Mouse (Mus musculus): ENCODE data around the gene Olfml3. TPM values are rescaled to one million over a fixed set of nuclear protein-coding genes. Genes with fewer than 3 reads are reported as not detected.

Gene Olfml3
- polyA plus RNA-seq, 1 experiment, result 30.0 TPM

DNA sequence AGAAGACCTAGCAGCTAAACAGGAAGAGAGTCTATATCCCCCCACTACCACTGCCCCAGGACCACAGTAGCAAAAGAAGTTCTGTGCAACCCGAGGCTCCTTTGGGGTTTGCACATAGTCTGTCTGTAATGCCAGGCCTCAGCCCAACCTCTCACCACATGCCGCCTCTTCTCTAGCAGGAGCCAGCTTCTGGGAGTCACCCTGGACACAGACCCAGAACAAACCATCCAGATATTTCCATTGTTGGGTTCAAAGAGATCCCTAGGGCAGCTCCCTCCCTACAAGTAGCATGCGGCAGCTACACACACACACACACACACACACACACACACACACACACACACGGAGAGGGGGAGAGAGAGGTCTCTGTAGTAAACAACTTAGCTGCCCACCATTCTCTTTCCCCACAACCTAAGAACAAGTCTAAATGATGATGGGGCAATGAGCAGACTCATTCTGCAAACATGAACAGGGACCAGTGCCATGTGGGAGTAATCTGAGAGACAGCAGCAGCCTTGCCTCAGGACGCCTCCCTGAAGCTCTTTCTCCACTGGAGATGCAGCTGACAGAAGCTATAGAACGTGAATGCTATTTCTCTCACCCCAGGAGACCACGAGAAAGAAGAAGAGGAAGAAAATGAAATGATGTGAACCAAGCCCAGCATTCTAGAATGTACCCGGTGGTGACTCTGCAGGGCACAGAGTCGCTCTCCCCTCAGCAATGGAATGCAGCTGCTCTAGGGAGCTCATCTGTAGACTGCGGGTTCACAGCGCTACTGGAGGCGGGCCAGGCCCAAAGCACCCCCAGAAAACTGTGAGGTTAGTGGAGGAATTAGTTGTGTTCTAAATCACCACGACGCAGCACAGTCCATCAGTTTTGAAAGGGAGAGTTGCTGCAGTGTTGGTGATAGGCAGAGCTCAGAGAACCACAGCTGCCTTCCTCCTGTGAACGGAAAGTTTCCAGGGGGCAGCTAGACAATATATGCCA, 20.7 kb downstream of the Olfml3 start:
- 56% methylated on average over 15 of the region's 15 CpGs for WGBS
- no peak overlapping the region for H3K4me3 ChIP-seq (ENCODE audit: insufficient read depth, low read depth, low read length)
- H3K36me3 ChIP-seq (ENCODE audit: control insufficient read depth, insufficient read depth, low read length), result no peaks in the 10 kb centered on the region
- H3K4me1 ChIP-seq (ENCODE audit: control insufficient read depth, insufficient read depth, low read length), result no peaks in the 10 kb centered on the region
- H3K27ac ChIP-seq (ENCODE audit: insufficient read depth, low read depth, low read length), result 0 out of 2 replicates have a peak overlapping the region, but pooled peaks have one; percentile 35
- no peak for DNase-seq
- no peaks in the 10 kb centered on the region for H3K27me3 ChIP-seq (replicated peaks; ENCODE audit: control insufficient read depth, insufficient read depth, low read length)
- TF ChIP-seq POLR2A (IDR thresholded peaks at IDR 0.05; ENCODE audit: low read depth, low read length) (no peak), CTCF (conservative IDR thresholded peaks at IDR 0.05; ENCODE audit: insufficient read depth, insufficient read length, low read depth, low read length) (no peak)

DNA sequence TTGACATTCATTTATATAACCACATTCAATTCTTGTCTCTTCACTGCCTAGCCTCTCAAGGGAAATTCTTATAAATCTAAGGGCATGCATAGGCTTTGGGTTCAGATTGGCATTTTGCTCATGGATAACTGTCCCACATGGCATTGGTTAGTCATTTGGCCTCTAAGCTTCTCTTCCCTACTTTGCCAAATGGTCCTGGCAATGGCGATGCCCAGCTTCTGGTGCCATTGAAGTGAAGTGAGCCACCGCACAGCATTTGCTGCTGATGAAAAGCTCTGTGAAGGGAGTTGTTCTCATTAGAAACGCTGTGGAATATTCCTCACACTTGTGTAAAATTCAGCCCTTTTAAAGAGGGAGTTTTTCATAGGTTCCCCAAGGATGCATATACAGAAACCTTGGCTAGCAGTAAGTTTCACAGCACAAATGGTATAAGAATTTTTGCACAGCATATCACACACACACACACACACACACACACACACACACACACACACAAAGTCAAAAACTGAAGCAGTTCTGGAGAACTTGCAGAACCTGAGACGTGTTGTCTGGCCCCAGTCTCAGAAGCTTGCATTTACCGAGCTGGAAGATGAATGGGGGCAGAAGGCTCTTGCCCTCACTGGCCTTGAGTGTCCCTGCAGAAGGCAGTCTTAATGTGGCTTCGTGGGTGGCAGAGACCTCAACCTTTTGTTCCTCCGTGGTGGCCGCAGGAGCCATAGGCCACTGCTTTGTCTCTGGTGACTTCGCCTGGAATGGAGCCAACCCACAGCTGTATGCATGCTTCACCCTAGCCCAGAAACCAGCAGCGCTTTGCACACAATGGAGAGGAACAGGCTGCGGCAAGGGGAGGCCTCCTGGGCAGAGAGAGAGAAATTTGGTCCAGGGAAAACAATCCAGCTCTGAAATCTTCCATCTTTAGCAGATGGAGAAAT, 21.8 kb downstream of the Olfml3 start:
- WGBS, result 45% methylated on average over 11 of the region's 11 CpGs
- H3K4me1 ChIP-seq (ENCODE audit: control insufficient read depth, insufficient read depth, low read length), result no peaks in the 10 kb centered on the region
- H3K36me3 ChIP-seq (ENCODE audit: control insufficient read depth, insufficient read depth, low read length), result no peaks in the 10 kb centered on the region
- TF ChIP-seq CTCF (conservative IDR thresholded peaks at IDR 0.05; ENCODE audit: insufficient read depth, insufficient read length, low read depth, low read length) (no peak), POLR2A (IDR thresholded peaks at IDR 0.05; ENCODE audit: low read depth, low read length) (no peak)
- no peak overlapping the region for H3K4me3 ChIP-seq (ENCODE audit: insufficient read depth, low read depth, low read length)
- H3K27me3 ChIP-seq (replicated peaks; ENCODE audit: control insufficient read depth, insufficient read depth, low read length), result no peaks in the 10 kb centered on the region
- no peak overlapping the region for H3K27ac ChIP-seq (ENCODE audit: insufficient read depth, low read depth, low read length)
- peak; percentile 63 for DNase-seq

DNA sequence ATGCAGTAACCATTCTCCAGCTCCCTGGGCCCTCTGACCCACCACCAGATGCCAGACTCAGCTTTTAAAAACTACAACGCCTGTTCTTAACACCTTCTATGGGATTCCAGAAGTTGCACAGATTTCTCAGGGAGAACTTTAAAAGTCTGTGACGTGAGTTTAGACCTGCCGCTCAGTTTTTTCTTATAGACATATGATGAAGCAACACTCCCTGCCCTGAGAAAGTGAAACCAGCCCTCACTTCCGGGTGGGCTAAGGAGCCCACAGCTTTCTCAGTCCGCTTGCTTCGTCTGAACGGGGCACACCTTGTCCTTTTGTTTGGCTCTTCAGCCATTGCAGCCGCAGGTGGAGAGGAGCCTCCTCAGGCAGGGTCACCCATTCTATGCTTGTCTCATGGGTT, 22.9 kb downstream of the Olfml3 start:
- Histone ChIP-seq H3K36me3 (ENCODE audit: control insufficient read depth, insufficient read depth, low read length) (no peaks in the 10 kb centered on the region), H3K27me3 (replicated peaks; ENCODE audit: control insufficient read depth, insufficient read depth, low read length) (no peaks in the 10 kb centered on the region), H3K4me3 (ENCODE audit: insufficient read depth, low read depth, low read length) (no peak overlapping the region), H3K4me1 (ENCODE audit: control insufficient read depth, insufficient read depth, low read length) (no peaks in the 10 kb centered on the region), H3K27ac (ENCODE audit: insufficient read depth, low read depth, low read length) (no peak overlapping the region)
- no peak for DNase-seq
- no peak for TF ChIP-seq POLR2A (IDR thresholded peaks at IDR 0.05; ENCODE audit: low read depth, low read length)
- no peak for TF ChIP-seq CTCF (conservative IDR thresholded peaks at IDR 0.05; ENCODE audit: insufficient read depth, insufficient read length, low read depth, low read length)
- WGBS, result 84% methylated on average over 8 of the region's 8 CpGs

DNA sequence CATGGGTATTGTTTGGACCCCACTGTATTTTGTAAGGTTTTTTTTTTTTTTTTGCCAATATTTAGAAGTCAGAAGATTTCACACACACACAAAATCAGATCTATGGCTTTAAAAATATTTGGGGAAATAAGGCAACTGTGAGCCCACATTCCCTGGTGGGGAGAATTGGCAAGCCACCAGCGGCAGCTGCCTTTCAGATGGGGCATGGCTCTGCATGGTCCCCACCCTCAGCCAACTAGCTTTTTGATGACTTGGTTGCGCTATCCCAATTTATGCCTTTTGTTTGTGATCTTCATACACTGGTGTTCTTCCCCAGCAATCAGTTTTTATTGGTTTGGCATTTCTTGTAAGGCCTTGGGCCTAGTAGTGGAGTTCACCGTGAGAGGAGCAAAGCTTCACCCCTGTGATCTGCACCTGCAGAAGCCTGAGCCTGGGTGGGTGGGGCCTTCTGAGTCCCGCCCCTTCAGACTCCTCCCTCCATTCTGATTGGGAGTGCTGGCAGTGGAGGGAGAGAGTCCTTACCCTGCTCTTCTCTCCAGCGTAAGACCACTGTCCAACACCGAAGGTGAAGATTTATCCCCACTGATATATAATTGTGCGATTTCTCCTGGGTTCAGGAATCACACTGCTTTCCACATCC, 23.4 kb downstream of the Olfml3 start:
- 69% methylated on average over 7 of the region's 7 CpGs for WGBS
- TF ChIP-seq CTCF (conservative IDR thresholded peaks at IDR 0.05; ENCODE audit: insufficient read depth, insufficient read length, low read depth, low read length) (no peak), POLR2A (IDR thresholded peaks at IDR 0.05; ENCODE audit: low read depth, low read length) (no peak)
- Histone ChIP-seq H3K27ac (ENCODE audit: insufficient read depth, low read depth, low read length) (no peak overlapping the region), H3K27me3 (replicated peaks; ENCODE audit: control insufficient read depth, insufficient read depth, low read length) (no peaks in the 10 kb centered on the region), H3K4me1 (ENCODE audit: control insufficient read depth, insufficient read depth, low read length) (no peaks in the 10 kb centered on the region), H3K36me3 (ENCODE audit: control insufficient read depth, insufficient read depth, low read length) (no peaks in the 10 kb centered on the region), H3K4me3 (ENCODE audit: insufficient read depth, low read depth, low read length) (no peak overlapping the region)
- DNase-seq, result no peak

DNA sequence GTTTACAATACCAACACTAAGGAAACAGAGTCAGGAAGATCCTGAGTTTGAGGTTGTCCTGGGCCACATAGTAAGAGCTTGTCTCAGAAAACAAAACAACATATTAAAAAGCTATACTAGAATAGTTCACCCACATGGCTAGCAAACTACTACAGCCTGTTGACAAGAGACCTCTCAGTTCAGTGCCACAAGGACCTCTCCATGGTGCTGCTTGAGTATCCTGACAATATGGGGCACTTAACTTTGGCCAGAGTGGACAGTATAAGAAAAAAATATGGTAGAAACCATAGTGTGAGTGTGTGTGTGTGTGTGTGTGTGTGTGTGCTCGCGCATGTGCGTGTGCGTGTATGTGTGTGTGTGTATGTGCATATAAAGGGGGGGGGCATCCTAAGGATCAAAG, 25.6 kb downstream of the Olfml3 start:
- TF ChIP-seq POLR2A (IDR thresholded peaks at IDR 0.05; ENCODE audit: low read depth, low read length) (no peak), CTCF (conservative IDR thresholded peaks at IDR 0.05; ENCODE audit: insufficient read depth, insufficient read length, low read depth, low read length) (no peak)
- H3K4me3 ChIP-seq (ENCODE audit: insufficient read depth, low read depth, low read length), result no peak overlapping the region
- H3K27me3 ChIP-seq (replicated peaks; ENCODE audit: control insufficient read depth, insufficient read depth, low read length), result no peaks in the 10 kb centered on the region
- no peaks in the 10 kb centered on the region for H3K4me1 ChIP-seq (ENCODE audit: control insufficient read depth, insufficient read depth, low read length)
- no peaks in the 10 kb centered on the region for H3K36me3 ChIP-seq (ENCODE audit: control insufficient read depth, insufficient read depth, low read length)
- no peak for DNase-seq
- no peak overlapping the region for H3K27ac ChIP-seq (ENCODE audit: insufficient read depth, low read depth, low read length)
- 95% methylated on average over 4 of the region's 4 CpGs for WGBS

DNA sequence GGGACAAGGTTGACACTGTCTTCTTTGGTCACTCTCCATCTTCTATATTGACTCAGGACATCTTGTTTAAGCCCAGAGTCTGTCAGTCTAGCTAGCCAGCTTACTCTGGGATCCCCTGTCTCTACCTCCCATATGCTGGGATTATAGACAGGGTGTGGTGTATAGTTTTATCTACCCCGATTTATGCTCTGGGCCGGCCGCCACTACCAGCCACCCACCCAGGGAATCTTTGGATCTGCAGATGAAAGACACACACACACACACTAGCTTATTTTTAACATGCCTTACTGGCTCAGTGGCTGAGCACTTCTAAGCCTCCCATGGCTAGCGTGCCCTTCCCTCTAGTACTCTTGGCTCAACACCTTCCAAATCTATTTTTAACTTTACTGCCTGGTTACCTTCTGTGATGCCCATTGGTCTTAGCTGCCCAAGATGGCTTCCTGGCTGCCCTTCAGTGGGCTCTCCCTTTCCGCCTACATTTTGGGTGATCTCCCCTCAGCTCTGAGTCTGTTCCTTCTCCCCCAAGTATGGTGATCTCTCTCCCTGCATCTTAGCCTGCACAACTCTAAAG, 28.2 kb downstream of the Olfml3 start:
- no peak overlapping the region for H3K4me3 ChIP-seq (ENCODE audit: insufficient read depth, low read depth, low read length)
- no peaks in the 10 kb centered on the region for H3K27me3 ChIP-seq (replicated peaks; ENCODE audit: control insufficient read depth, insufficient read depth, low read length)
- 95% methylated on average over 5 of the region's 5 CpGs for WGBS
- H3K27ac ChIP-seq (ENCODE audit: insufficient read depth, low read depth, low read length), result no peak overlapping the region
- TF ChIP-seq POLR2A (IDR thresholded peaks at IDR 0.05; ENCODE audit: low read depth, low read length), result no peak
- no peaks in the 10 kb centered on the region for H3K36me3 ChIP-seq (ENCODE audit: control insufficient read depth, insufficient read depth, low read length)
- no peak for DNase-seq
- H3K4me1 ChIP-seq (ENCODE audit: control insufficient read depth, insufficient read depth, low read length), result no peaks in the 10 kb centered on the region
